Mouse (Mus musculus) hindbrain, postnatal 0 days (tissue): ENCODE data around the gene Ech1. TPM values are rescaled to one million over a fixed set of nuclear protein-coding genes. Genes with fewer than 3 reads are reported as not detected.

Source experiments
- ATAC-seq: fragments of 200-750 bp; cut with Nextera tagmentation; 2 replicates; pipeline ENCODE4 v1.8.0; 2017; ENCODE audit warnings: mild to moderate bottlenecking, moderate TSS enrichment, moderate library complexity
- DNase-seq: peaks from one replicate; pipeline ENCODE4 v3.0.0-alpha.2; 2015; ENCODE audit warnings: low spot score
- H3K27ac ChIP-seq: fragments of 300-500 bp; sonication (generic); 2 replicates; pipeline ENCODE4 v1.5.1; 2014; ENCODE audit warnings: mild to moderate bottlenecking
- H3K27me3 ChIP-seq: fragments of 300-500 bp; sonication (generic); 2 replicates; pipeline ENCODE4 v1.6.1; 2014; ENCODE audit warnings: low read length, mixed read lengths; ENCODE audit not compliant: insufficient read depth
- H3K36me3 ChIP-seq: fragments of 300-500 bp; sonication (generic); 2 replicates; pipeline ENCODE4 v1.6.1; 2014; ENCODE audit warnings: low read length, mixed read lengths; ENCODE audit not compliant: insufficient read depth
- H3K4me1 ChIP-seq: fragments of 300-500 bp; sonication (generic); 2 replicates; pipeline ENCODE4 v1.6.1; 2014; ENCODE audit warnings: antibody characterized with exemption, low read length, mixed read lengths; ENCODE audit not compliant: insufficient read depth
- H3K4me2 ChIP-seq: fragments of 300-500 bp; sonication (generic); 2 replicates; pipeline ENCODE4 v1.6.1; 2014; ENCODE audit warnings: low read depth, mild to moderate bottlenecking, low read length, moderate library complexity, mixed read lengths
- H3K4me3 ChIP-seq: fragments of 300-500 bp; sonication (generic); 2 replicates; pipeline ENCODE4 v1.5.1; 2014; ENCODE audit warnings: low read length
- H3K9ac ChIP-seq: fragments of 300-500 bp; sonication (generic); replicated peaks from 2 replicates; pipeline ENCODE4 v1.6.1; 2014; ENCODE audit warnings: mild to moderate bottlenecking, low read length, moderate library complexity, mixed read lengths
- H3K9me3 ChIP-seq: fragments of 300-500 bp; sonication (generic); 2 replicates; pipeline ENCODE4 v1.6.1; 2016; ENCODE audit warnings: low read length, mixed read lengths
- CTCF ChIP-seq: IDR thresholded peaks from 2 replicates; pipeline ENCODE4 v1.5.1; 2016; ENCODE audit warnings: antibody characterized with exemption, control low read depth, low read depth
- WGBS: fragments of 180-500 bp; shearing (Covaris S2); extraction: QIAGEN DNeasy Blood & Tissue Kit; methylation state at CpG from one replicate; pipeline ENCODE4 v1.1.7; 2014; 5-methylcytosine and 5-hydroxymethylcytosine counted together
- polyA plus RNA-seq: library from polyadenylated mRNA; unstranded; fragments of >200 nt; fragmentation: Nextera tagmentation; extraction: Ambion mirVana; gene quantifications from 2 replicates; pipeline ENCODE4 v1.2.1, GENCODE M21; 2015
- total RNA-seq: library from RNA; depleted of rRNA; stranded (reverse); fragments of >200 nt; gene quantifications from 2 replicates; pipeline ENCODE4 v1.2.3, GENCODE M21; 2014

The Ech1 gene
- total and polyA plus RNA-seq, 2 experiments from 2014 or later, result 122 to 131 TPM

GRCm38 (mm10) chr7:28822993-28823903 is 1.8 kb upstream of the Ech1 start:
- H3K27ac ChIP-seq, result no peak overlapping the region
- H3K4me1 ChIP-seq, result 0 out of 2 replicates have a peak, but pooled peaks cover 13% of the 10 kb centered on the region
- H3K27me3 ChIP-seq, result no peaks in the 10 kb centered on the region
- DNase-seq (no peak), ATAC-seq (no peak)
- H3K36me3 ChIP-seq, result peaks cover 27% of the 10 kb centered on the region
- TF ChIP-seq CTCF, result no peak
- no peak overlapping the region for H3K4me2 ChIP-seq
- no peak overlapping the region for H3K4me3 ChIP-seq
- no peak overlapping the region for H3K9ac ChIP-seq
- WGBS, result 58% methylated on average over 10 of the region's 10 CpGs
- no peaks in the 10 kb centered on the region for H3K9me3 ChIP-seq

GRCm38 (mm10) chr7:28823932-28824331 is 1.1 kb upstream of the Ech1 start:
- WGBS, result 56% methylated on average over 2 of the region's 2 CpGs
- no peaks in the 10 kb centered on the region for H3K9me3 ChIP-seq
- peaks cover 23% of the 10 kb centered on the region for H3K36me3 ChIP-seq
- no peaks in the 10 kb centered on the region for H3K27me3 ChIP-seq
- DNase-seq, result no peak
- no peak overlapping the region for H3K4me2 ChIP-seq
- no peak overlapping the region for H3K4me3 ChIP-seq
- H3K9ac ChIP-seq, result no peak overlapping the region
- 0 out of 2 replicates have a peak, but pooled peaks cover 13% of the 10 kb centered on the region for H3K4me1 ChIP-seq
- peak overlapping the region; percentile 79; the same call in 1 of the 2 replicates for H3K27ac ChIP-seq
- no peak for TF ChIP-seq CTCF
- no peak for ATAC-seq

DNA sequence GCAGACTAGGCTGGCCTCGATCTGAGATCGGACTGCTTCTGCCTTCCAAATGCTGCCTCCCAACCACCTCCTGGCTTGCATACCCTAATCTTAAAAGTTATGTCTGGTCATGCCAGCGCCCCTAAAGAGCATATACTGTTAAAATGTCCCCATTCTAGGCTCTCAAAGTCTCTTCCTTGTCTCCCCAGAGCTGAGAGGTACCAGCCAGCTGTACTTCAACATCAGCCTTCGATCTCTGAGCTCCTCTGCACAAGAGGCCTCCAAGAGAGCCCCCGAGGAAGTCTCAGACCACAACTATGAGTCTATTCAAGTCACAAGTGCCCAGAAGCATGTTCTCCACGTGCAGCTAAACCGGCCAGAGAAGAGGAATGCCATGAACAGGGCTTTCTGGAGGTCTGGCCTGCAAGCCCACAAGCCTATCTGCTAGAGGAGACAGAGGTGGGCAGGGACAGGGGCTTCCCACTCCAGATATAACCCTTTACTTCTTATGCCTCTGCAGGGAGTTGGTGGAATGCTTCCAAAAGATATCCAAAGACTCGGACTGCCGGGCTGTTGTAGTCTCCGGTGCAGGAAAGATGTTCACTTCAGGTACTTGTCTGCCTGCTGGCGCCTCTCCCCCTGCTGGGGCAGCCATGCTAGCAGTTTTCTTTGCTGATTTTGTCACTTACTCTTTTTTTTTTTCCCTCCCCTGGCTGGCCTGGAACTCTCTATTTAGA is 827 bp downstream of the Ech1 start:
- H3K27ac ChIP-seq, result peak overlapping the region; percentile 79
- H3K9me3 ChIP-seq, result no peaks in the 10 kb centered on the region
- H3K9ac ChIP-seq, result peak overlapping the region; percentile 56
- H3K4me2 ChIP-seq, result peak overlapping the region; percentile 61
- ATAC-seq (no peak), DNase-seq (no peak)
- no peak for TF ChIP-seq CTCF
- H3K4me3 ChIP-seq, result peak overlapping the region; percentile 47
- peaks cover 21% of the 10 kb centered on the region for H3K36me3 ChIP-seq
- H3K4me1 ChIP-seq, result 0 out of 2 replicates have a peak, but pooled peaks cover 13% of the 10 kb centered on the region
- H3K27me3 ChIP-seq, result no peaks in the 10 kb centered on the region
- WGBS, result 43% methylated on average over 11 of the region's 11 CpGs

DNA sequence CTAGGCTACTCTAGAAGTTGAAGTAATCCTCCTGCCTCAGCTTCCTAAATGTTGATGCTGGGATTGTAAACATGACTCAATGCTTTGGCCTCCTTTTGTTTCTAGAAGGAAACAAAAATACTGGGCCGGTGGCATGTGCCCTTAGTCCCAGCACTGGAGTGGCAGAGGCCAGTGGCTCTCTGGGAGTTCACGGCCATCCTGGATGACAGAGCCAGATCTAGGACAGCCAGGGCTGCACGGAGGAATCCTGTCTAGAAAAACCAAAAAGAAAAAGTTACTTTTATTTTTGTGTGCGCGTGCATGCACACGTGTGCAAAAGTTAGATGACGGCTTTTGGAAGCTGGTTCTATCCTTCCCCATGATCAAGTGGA is 1.4 kb downstream of the Ech1 start:
- peak overlapping the region; percentile 61; the same call in 1 of the 2 replicates for H3K4me2 ChIP-seq
- H3K9me3 ChIP-seq, result no peaks in the 10 kb centered on the region
- H3K36me3 ChIP-seq, result peaks cover 18% of the 10 kb centered on the region
- ATAC-seq (no peak), DNase-seq (no peak)
- peak overlapping the region; percentile 79 for H3K27ac ChIP-seq
- no peak overlapping the region for H3K4me3 ChIP-seq
- no peak for TF ChIP-seq CTCF
- 91% methylated on average over 7 of the region's 7 CpGs for WGBS
- 0 out of 2 replicates have a peak, but pooled peaks cover 8% of the 10 kb centered on the region for H3K4me1 ChIP-seq
- H3K9ac ChIP-seq, result no peak overlapping the region
- H3K27me3 ChIP-seq, result no peaks in the 10 kb centered on the region

DNA sequence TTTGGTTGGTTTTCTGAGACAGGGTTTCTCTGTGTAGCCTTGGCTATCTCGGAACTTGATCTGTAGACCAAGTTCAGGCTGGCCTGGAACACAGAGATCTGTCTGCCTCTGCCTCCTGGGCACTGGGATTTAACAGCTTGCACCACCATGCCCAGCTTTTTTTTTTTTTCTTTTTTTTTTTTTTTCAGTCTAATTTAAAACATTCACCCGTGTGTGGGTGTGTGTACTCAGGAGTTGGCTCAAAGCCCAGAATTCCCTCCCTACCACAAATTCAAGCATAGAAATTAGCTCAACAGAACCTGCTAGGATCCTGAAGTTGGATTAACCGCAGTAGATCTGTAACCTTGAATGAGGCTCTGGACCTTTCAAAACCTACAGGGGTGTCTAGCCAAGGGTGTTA is 2.3 kb downstream of the Ech1 start:
- Histone ChIP-seq H3K4me3 (no peak overlapping the region), H3K9ac (no peak overlapping the region), H3K27ac (no peak overlapping the region), H3K9me3 (no peaks in the 10 kb centered on the region), H3K4me1 (0 out of 2 replicates have a peak, but pooled peaks cover 8% of the 10 kb centered on the region), H3K36me3 (peaks cover 18% of the 10 kb centered on the region), H3K27me3 (no peaks in the 10 kb centered on the region), H3K4me2 (no peak overlapping the region)
- TF ChIP-seq CTCF, result no peak
- DNase-seq (peak; percentile 42), ATAC-seq (no peak)
- 44% methylated on average over 3 of the region's 3 CpGs for WGBS

GRCm38 (mm10) chr7:28829821-28830220 is 4.8 kb downstream of the Ech1 start:
- 0 out of 2 replicates have a peak, but pooled peaks cover 8% of the 10 kb centered on the region for H3K4me1 ChIP-seq
- DNase-seq (no peak), ATAC-seq (no peak)
- H3K27ac ChIP-seq, result no peak overlapping the region
- no peak overlapping the region for H3K4me3 ChIP-seq
- no peaks in the 10 kb centered on the region for H3K27me3 ChIP-seq
- H3K4me2 ChIP-seq, result no peak overlapping the region
- H3K36me3 ChIP-seq, result peaks cover 18% of the 10 kb centered on the region
- WGBS, result 90% methylated on average over 8 of the region's 8 CpGs
- no peak for TF ChIP-seq CTCF
- no peaks in the 10 kb centered on the region for H3K9me3 ChIP-seq
- no peak overlapping the region for H3K9ac ChIP-seq
